ENCODE assay signal across 18 mouse cellular contexts in genomic region chr2:54522989-54523388, GRCm38 (mm10).
"Had no signal": no experiment of that assay in that cellular context is flagged by ENCODE, and none has a peak within 500 bp of the region (broad histone marks: within the 10 kb centered on the region; RNA-seq: fewer than 3 reads in every experiment).

No protein-coding gene starts in this region.

- H3K9ac ChIP-seq: liver, postnatal 0 days; lung, embryonic 15.5 days; midbrain, embryonic 13.5 days; midbrain, embryonic 15.5 days; neural tube, embryonic 12.5 days; stomach, embryonic 15.5 days had no signal

- H3K27ac ChIP-seq: lung, embryonic 15.5 days; macrophage; midbrain, embryonic 13.5 days; midbrain, embryonic 15.5 days; neural tube, embryonic 12.5 days; stomach, embryonic 15.5 days; stomach, postnatal 0 days had no signal

- DNase-seq: liver, postnatal 0 days; lung, adult 2 months; lung, postnatal 14 days; lung, postnatal 36 days; right cerebral cortex, postnatal 14 days; thymus, adult 18-20 months; thymus, postnatal 14 days; thymus, postnatal 36 days had no signal

- ATAC-seq: liver, postnatal 0 days; lung, postnatal 0 days; midbrain, embryonic 13.5 days; midbrain, embryonic 15.5 days had no signal

- H3K36me3 ChIP-seq: lung, embryonic 15.5 days; midbrain, embryonic 13.5 days; midbrain, embryonic 15.5 days; neural tube, embryonic 12.5 days; stomach, embryonic 15.5 days had no signal

- H3K4me1 ChIP-seq: lung, embryonic 15.5 days; megakaryocyte, embryonic 14.5 days; midbrain, embryonic 13.5 days; midbrain, embryonic 15.5 days; neural tube, embryonic 12.5 days; stomach, embryonic 15.5 days had no signal

- H3K9me3 ChIP-seq: lung, embryonic 15.5 days; megakaryocyte, embryonic 14.5 days; midbrain, embryonic 13.5 days; midbrain, embryonic 15.5 days; neural tube, embryonic 12.5 days; stomach, embryonic 15.5 days had no signal

- H3K27me3 ChIP-seq: lung, embryonic 15.5 days; megakaryocyte, embryonic 14.5 days; midbrain, embryonic 13.5 days; midbrain, embryonic 15.5 days; neural tube, embryonic 12.5 days; stomach, embryonic 15.5 days had no signal

- H3K4me2 ChIP-seq: lung, embryonic 15.5 days; midbrain, embryonic 11.5 days; midbrain, embryonic 13.5 days; midbrain, embryonic 15.5 days; neural tube, embryonic 12.5 days; stomach, embryonic 15.5 days had no signal

- H3K4me3 ChIP-seq: lung, embryonic 15.5 days; megakaryocyte, embryonic 14.5 days; midbrain, embryonic 13.5 days; midbrain, embryonic 15.5 days; neural tube, embryonic 12.5 days; stomach, embryonic 15.5 days had no signal
